ENCODE assay signal across 9 mouse cellular contexts in genomic region chr11:113174011-113174507, GRCm38 (mm10).
DNase-seq lines count a peak whose midpoint lies in the region; ATAC-seq and TF ChIP-seq lines count a peak whose summit lies in the region.
"Had no signal": no experiment of that assay in that cellular context is flagged by ENCODE, and none has a peak within 500 bp of the region (broad histone marks: within the 10 kb centered on the region; RNA-seq: fewer than 3 reads in every experiment).

No protein-coding gene starts in this region.

- no peaks in the 10 kb centered on the region for H3K9me3 ChIP-seq in hindbrain, embryonic 16.5 days (ENCODE audit: control insufficient read depth, low read length)
- H3K9me3 ChIP-seq in midbrain, embryonic 14.5 days (ENCODE audit: control insufficient read depth, low read length): no peaks in the 10 kb centered on the region
- H3K9me3 ChIP-seq: stomach, embryonic 15.5 days had no signal

- ATAC-seq in hindbrain, embryonic 16.5 days: no peak
- no peak for ATAC-seq in midbrain, embryonic 14.5 days (ENCODE audit: low FRiP score, low TSS enrichment)

- WGBS in bone marrow, adult 2 months: 19% methylated on average over 5 of the region's 5 CpGs
- 50% methylated on average over 5 of the region's 5 CpGs for WGBS in hindbrain, embryonic 16.5 days
- 40% methylated on average over 5 of the region's 5 CpGs for WGBS in midbrain, embryonic 14.5 days
- 63% methylated on average over 5 of the region's 5 CpGs for WGBS in cerebellum, adult 2 months

- peak overlapping the region; percentile 56; the same call in 1 of the 2 replicates for H3K27ac ChIP-seq in bone marrow, adult 2 months (ENCODE audit: control insufficient read depth, insufficient read depth, low read depth, low read length, poor library complexity)
- H3K27ac ChIP-seq in hindbrain, embryonic 16.5 days (ENCODE audit: low read depth, low read length): 0 out of 2 replicates have a peak overlapping the region, but pooled peaks have one; percentile 19
- peak overlapping the region; percentile 63 for H3K27ac ChIP-seq in midbrain, embryonic 14.5 days (replicated peaks; ENCODE audit: low read depth, low read length)
- H3K27ac ChIP-seq in cerebellum, adult 2 months (ENCODE audit: insufficient read depth, low read length): no peak overlapping the region
- H3K27ac ChIP-seq: stomach, embryonic 15.5 days had no signal

- H3K4me1 ChIP-seq in bone marrow, adult 2 months (ENCODE audit: control insufficient read depth, insufficient read depth, low read length): no peaks in the 10 kb centered on the region
- peaks cover 12% of the 10 kb centered on the region for H3K4me1 ChIP-seq in hindbrain, embryonic 16.5 days (ENCODE audit: control insufficient read depth, insufficient read depth, low read depth, low read length)
- H3K4me1 ChIP-seq in midbrain, embryonic 14.5 days (ENCODE audit: control insufficient read depth, insufficient read depth, low read length): peaks cover 11% of the 10 kb centered on the region; the same call in 1 of the 2 replicates
- H3K4me1 ChIP-seq in cerebellum, adult 2 months (ENCODE audit: control insufficient read depth, insufficient read depth, low read length): peaks cover 7% of the 10 kb centered on the region

- DNase-seq in CD8-positive naive resting alpha-beta T cell, adult 2 months (ENCODE audit: low read depth in 2 of 2, low spot score in 2 of 2): peak; percentile 53 to 59
- DNase-seq in midbrain, embryonic 14.5 days: peak; percentile 73
- no peak for DNase-seq in cerebellum, adult 9-11 months
- no peak for DNase-seq in cerebellum, adult 11-12 months
- DNase-seq in cerebellum, adult 2 months: no peak
- no peak for DNase-seq in adrenal gland, postnatal 25 days

- H3K27me3 ChIP-seq in hindbrain, embryonic 16.5 days (replicated peaks; ENCODE audit: control insufficient read depth, insufficient read depth, low read length): no peaks in the 10 kb centered on the region
- peaks cover 4% of the 10 kb centered on the region for H3K27me3 ChIP-seq in midbrain, embryonic 14.5 days (ENCODE audit: control insufficient read depth, insufficient read depth, low read length)
- H3K27me3 ChIP-seq in cerebellum, adult 2 months (ENCODE audit: control insufficient read depth, insufficient read depth, low read length): no peaks in the 10 kb centered on the region
- H3K27me3 ChIP-seq: stomach, embryonic 15.5 days had no signal

- TF ChIP-seq POLR2A in bone marrow, adult 2 months (IDR thresholded peaks at IDR 0.05; ENCODE audit: borderline replicate concordance, control insufficient read depth, low read depth, low read length): no peak
- no peak for TF ChIP-seq POLR2A in cerebellum, adult 2 months (IDR thresholded peaks at IDR 0.05; ENCODE audit: borderline replicate concordance, insufficient read depth, low read length)

- H3K9ac ChIP-seq in hindbrain, embryonic 16.5 days (ENCODE audit: low read depth, low read length): no peak overlapping the region
- no peak overlapping the region for H3K9ac ChIP-seq in midbrain, embryonic 14.5 days (replicated peaks; ENCODE audit: low read length)
- H3K9ac ChIP-seq: stomach, embryonic 15.5 days had no signal

- no peak overlapping the region for H3K4me3 ChIP-seq in bone marrow, adult 2 months (replicated peaks; ENCODE audit: control insufficient read depth, low read depth, low read length)
- no peak overlapping the region for H3K4me3 ChIP-seq in hindbrain, embryonic 16.5 days (ENCODE audit: low read length)
- no peak overlapping the region for H3K4me3 ChIP-seq in midbrain, embryonic 14.5 days (replicated peaks; ENCODE audit: low read depth, low read length)
- no peak overlapping the region for H3K4me3 ChIP-seq in cerebellum, adult 2 months (replicated peaks; ENCODE audit: insufficient read depth, low read depth, low read length)

- H3K4me2 ChIP-seq in hindbrain, embryonic 16.5 days (ENCODE audit: low read length): no peak overlapping the region
- H3K4me2 ChIP-seq in midbrain, embryonic 14.5 days (ENCODE audit: low read length): 0 out of 2 replicates have a peak overlapping the region, but pooled peaks have one; percentile 6

- TF ChIP-seq CTCF in bone marrow, adult 2 months (IDR thresholded peaks at IDR 0.05; ENCODE audit: control insufficient read depth, insufficient read depth, low read length): no peak
- no peak for TF ChIP-seq CTCF in cerebellum, adult 2 months (IDR thresholded peaks at IDR 0.05; ENCODE audit: borderline replicate concordance, insufficient read depth, low read depth, low read length)

- H3K36me3 ChIP-seq in hindbrain, embryonic 16.5 days (ENCODE audit: control insufficient read depth, insufficient read depth, low read length): no peaks in the 10 kb centered on the region
- H3K36me3 ChIP-seq in midbrain, embryonic 14.5 days (ENCODE audit: control insufficient read depth, insufficient read depth, low read length): no peaks in the 10 kb centered on the region
- H3K36me3 ChIP-seq: stomach, embryonic 15.5 days had no signal

Comparison
In these comparisons a context has a peak if more than half of its experiments do, and no peak if none do; other contexts are left out.
1. DNase-seq: peak in CD8-positive naive resting alpha-beta T cell, adult 2 months (2 of 2) and midbrain, embryonic 14.5 days (single experiment); none in cerebellum, adult 9-11 months (single experiment), cerebellum, adult 11-12 months (single experiment), cerebellum, adult 2 months (0 of 2) and adrenal gland, postnatal 25 days (single experiment).